Mouse (Mus musculus) kidney, postnatal 10 days (tissue): ENCODE data around the gene Borcs7.
"Not testable (repeated sequence)": the region's sequence is repeated elsewhere in the genome, so short reads cannot be mapped to it uniquely, and the experiment has no call there.

Source experiments
- DNase-seq: peaks from one replicate; pipeline ENCODE4 v3.0.0; 2021; ENCODE audit warnings: mixed read lengths

The Borcs7 gene

GRCm38 (mm10) chr19:46715016-46715415 is 25.3 kb downstream of the Borcs7 start:
- DNase-seq = no peak

- DNase-seq = no peak
These were observed 28.4 kb downstream of the Borcs7 start for GRCm38 (mm10) chr19:46718150-46718549.

GRCm38 (mm10) chr19:46724411-46724810 is 34.7 kb downstream of the Borcs7 start:
- DNase-seq = no peak

- DNase-seq = no peak
These were observed 36.4 kb downstream of the Borcs7 start for GRCm38 (mm10) chr19:46726142-46726541.

GRCm38 (mm10) chr19:46727140-46727736 is 37.5 kb downstream of the Borcs7 start:
- DNase-seq = peak; percentile 45

GRCm38 (mm10) chr19:46727945-46728540 is 38.3 kb downstream of the Borcs7 start:
- DNase-seq = no peak

GRCm38 (mm10) chr19:46728909-46729308 is 39.2 kb downstream of the Borcs7 start:
- no peak for DNase-seq

GRCm38 (mm10) chr19:46731351-46731750 is 41.6 kb downstream of the Borcs7 start:
- DNase-seq = no peak

GRCm38 (mm10) chr19:46732673-46733072 is 43.0 kb downstream of the Borcs7 start:
- not testable (repeated sequence) for DNase-seq

- no peak for DNase-seq
These were observed 43.9 kb downstream of the Borcs7 start for GRCm38 (mm10) chr19:46733626-46734025.

- no peak for DNase-seq
These were observed 45.5 kb downstream of the Borcs7 start for GRCm38 (mm10) chr19:46735241-46735640.

GRCm38 (mm10) chr19:46737106-46737505 is 47.4 kb downstream of the Borcs7 start:
- DNase-seq = no peak

GRCm38 (mm10) chr19:46740341-46741008 is 50.8 kb downstream of the Borcs7 start:
- peak; percentile 80 for DNase-seq

GRCm38 (mm10) chr19:46741574-46741973 is 51.9 kb downstream of the Borcs7 start:
- no peak for DNase-seq

- DNase-seq = no peak
These were observed 55.0 kb downstream of the Borcs7 start for GRCm38 (mm10) chr19:46744681-46745080.

GRCm38 (mm10) chr19:46747799-46748198 is 58.1 kb downstream of the Borcs7 start:
- no peak for DNase-seq

GRCm38 (mm10) chr19:46752235-46752634 is 62.5 kb downstream of the Borcs7 start:
- DNase-seq = no peak
